Mouse (Mus musculus) spleen, adult 2 months (tissue): ENCODE measurements around the gene Padi4.

Experiments used
- CTCF ChIP-seq: fragments of 200-500 bp; IDR thresholded peaks from 2 replicates; pipeline ENCODE4 v1.5.1; 2011; ENCODE audit warnings: mild to moderate bottlenecking, inconsistent platforms; ENCODE audit not compliant: insufficient read depth, insufficient read length, insufficient replicate concordance; ENCODE audit errors: extremely low read depth
- POLR2A ChIP-seq: fragments of 200-500 bp; IDR thresholded peaks from 2 replicates; pipeline ENCODE4 v1.6.1; 2011; ENCODE audit warnings: low read depth, low read length, inconsistent platforms

DNA sequence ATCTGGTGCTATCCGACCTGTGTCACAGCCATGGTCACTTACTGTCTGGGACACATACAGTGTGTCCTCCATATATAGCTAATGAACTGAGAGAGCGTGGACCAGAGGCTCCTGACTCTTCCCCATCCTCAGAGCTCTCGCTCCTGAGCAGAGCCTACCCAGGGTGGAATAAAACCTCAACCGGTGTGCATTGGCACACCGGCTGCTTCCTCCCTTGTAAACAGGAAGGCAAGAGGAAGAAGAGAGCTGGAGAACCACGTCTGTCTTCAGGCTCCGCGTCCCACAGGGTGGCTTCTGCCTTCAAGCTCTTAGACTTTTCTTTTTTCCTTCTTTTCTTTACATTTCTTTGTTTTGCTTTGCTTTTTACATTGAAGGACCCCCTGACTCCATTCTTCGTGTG lies 8.8 kb upstream of the Padi4 start:
- no peak for TF ChIP-seq POLR2A
- no peak for TF ChIP-seq CTCF
